9 mouse cellular contexts compared by ENCODE assay signal in the genomic region with DNA sequence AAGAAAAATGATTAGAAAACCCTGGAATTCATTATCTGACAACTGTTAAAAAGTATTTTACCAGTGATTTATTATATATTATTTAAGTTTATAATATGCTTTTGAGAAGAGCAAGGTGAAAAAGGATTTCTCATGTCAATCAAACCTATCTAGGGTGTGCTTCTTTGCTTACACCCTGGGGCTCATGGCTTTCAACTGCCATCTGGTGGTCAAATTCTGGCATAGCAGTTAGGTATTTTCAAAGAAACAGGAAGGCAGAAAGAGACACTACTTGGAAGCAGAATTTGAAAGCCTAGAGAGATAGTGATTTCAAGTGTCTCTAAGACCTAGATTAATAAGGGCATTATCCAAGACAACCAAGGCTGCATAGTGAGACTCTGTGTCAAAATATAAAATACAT.
DNase-seq lines count a peak whose midpoint lies in the region; ATAC-seq and TF ChIP-seq lines count a peak whose summit lies in the region.
"Had no signal": no experiment of that assay in that cellular context is flagged by ENCODE, and none has a peak within 500 bp of the region (broad histone marks: within the 10 kb centered on the region; RNA-seq: fewer than 3 reads in every experiment).

No protein-coding gene starts in this region.

- no peaks in the 10 kb centered on the region for H3K27me3 ChIP-seq in forebrain, postnatal 0 days (ENCODE audit: insufficient read depth, low read length)

- H3K9me3 ChIP-seq in forebrain, postnatal 0 days (ENCODE audit: low read length), result no peaks in the 10 kb centered on the region

- H3K27ac ChIP-seq in forebrain, postnatal 0 days (ENCODE audit: low read depth, low read length), result no peak overlapping the region
- H3K27ac ChIP-seq: macrophage had no signal

- DNase-seq in adrenal gland, postnatal 14 days, result peak; percentile 34
- no peak for DNase-seq in adrenal gland, adult 18-20 months (ENCODE audit: low spot score in 2 of 2)
- peak; percentile 0 for DNase-seq in left cerebral cortex, adult 11 months (ENCODE audit: low spot score)
- no peak for DNase-seq in left cerebral cortex, postnatal 4 days
- peak; percentile 33 for DNase-seq in R1 (ENCODE audit: low read depth, low spot score)
- peak; percentile 41 for DNase-seq in forebrain, postnatal 0 days

- H3K4me3 ChIP-seq in forebrain, postnatal 0 days (ENCODE audit: low read depth, low read length), result no peak overlapping the region

- peak; percentile 68 for TF ChIP-seq CTCF in forebrain, postnatal 0 days (IDR thresholded peaks at IDR 0.05; ENCODE audit: low read depth)

- no peak overlapping the region for H3K4me2 ChIP-seq in forebrain, postnatal 0 days (ENCODE audit: low read depth)

- no peaks in the 10 kb centered on the region for H3K4me1 ChIP-seq in forebrain, postnatal 0 days (ENCODE audit: insufficient read depth)

- intact Hi-C loops in left cerebral cortex, postnatal 4 days (cut with DNase I), result no loop called here

- H3K36me3 ChIP-seq in forebrain, postnatal 0 days (ENCODE audit: insufficient read depth), result no peaks in the 10 kb centered on the region

- no peak overlapping the region for H3K9ac ChIP-seq in forebrain, postnatal 0 days

- no peak for ATAC-seq in forebrain, postnatal 0 days
- peak; percentile 62; the same call in 1 of the 2 replicates for ATAC-seq in megakaryocyte, adult 5-6 weeks (ENCODE audit: poor library complexity, severe bottlenecking)
- no peak for ATAC-seq in erythroblast, adult 5-6 weeks (replicated peaks; ENCODE audit: low FRiP score, poor library complexity, severe bottlenecking)

Comparison
In these comparisons a context has a peak if more than half of its experiments do, and no peak if none do; other contexts are left out.
1. DNase-seq: peak in adrenal gland, postnatal 14 days (single experiment), left cerebral cortex, adult 11 months (single experiment), R1 (single experiment) and forebrain, postnatal 0 days (single experiment); none in adrenal gland, adult 18-20 months (0 of 2) and left cerebral cortex, postnatal 4 days (single experiment).